Mouse (Mus musculus) induced T-regulatory cell, adult 2 months (primary cell): ENCODE measurements around the gene Atm.

Experiments used
- DNase-seq: peaks from one replicate; pipeline ENCODE4 v3.0.0-alpha.2; 2012; ENCODE audit warnings: low read depth

The Atm gene

DNA sequence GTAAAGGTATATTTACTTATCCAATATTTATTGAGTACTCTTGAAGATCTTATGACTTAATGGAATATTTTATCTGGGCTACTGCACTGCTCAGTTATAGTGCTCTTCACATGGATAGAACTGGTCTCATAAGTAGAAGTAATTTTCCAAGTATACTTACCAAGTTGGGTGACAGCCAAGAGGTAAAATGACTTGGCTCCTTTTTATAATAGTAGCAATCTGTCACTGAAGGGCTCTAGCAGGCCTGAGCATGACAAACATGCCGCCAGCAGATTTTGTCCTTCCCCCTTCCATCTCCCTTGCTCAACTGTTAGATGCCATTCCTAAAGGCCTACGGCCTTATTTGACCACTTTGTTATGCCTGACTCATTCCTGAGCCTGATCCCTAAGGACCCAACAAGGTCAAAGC lies 127.6 kb downstream of the Atm start:
- no peak for DNase-seq

DNA sequence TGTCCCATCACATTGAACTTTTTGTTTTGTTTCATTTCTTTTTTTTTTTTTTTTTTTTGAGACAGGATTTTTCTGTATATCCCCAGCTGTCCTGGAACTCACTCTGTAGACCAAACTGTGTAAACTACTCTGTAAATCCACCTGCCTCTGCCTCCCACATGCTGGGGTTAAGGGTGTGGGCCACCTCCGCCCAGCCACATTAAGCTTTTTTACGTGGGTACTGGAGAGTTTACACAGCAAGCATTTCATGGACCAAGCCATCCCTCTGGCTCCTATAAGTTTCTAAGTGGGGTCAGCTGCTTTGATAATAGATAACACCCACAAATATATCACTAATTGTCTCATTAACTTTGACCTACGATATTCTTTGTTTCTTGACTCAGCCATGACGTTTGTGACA lies 128.0 kb downstream of the Atm start:
- DNase-seq = no peak

DNA sequence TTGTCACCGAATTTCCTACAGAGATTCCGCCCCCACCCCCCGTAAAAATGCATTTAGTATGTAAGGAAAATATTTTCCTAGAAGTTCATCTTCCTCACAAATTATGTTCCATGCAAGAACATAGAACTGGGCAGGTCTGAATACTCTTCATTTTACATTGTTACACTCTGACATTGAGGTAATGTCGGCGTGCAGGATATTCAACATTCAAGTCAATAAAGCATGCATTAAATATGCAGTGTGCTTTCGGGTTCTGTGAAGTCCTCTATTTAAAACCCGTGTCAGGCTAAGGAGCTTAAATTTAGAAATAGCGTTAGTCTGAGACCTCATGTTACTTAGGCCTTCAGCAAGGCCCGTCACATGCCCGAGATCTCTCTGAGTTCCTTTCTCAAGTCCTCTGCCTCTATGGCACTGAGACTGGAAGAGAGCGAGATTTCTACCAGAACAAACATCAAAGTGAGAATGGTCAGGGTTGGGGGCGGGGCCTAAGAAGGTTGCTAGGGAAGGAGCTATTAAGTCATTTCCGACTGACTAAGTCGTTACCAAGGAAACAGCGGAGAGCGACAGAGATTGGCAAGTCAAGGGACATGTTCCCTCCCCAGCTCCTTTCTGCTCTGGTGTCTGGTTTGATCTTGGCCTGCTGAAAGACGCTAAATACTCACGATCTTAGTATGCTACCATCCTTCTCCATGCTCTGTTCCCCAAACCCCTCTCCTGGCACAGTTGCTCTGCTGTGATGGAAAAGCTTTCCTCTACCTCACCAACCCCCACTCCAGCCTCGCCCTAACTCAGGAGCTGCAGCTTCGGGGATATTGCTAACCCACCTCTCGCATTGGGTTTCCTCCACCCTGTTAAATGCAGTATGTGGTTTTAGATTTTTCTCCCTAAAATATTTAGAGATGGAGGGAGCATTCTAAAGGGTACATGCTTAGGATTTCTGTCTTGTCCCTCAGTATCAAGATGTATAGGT lies 131.5 kb downstream of the Atm start:
- DNase-seq = peak; percentile 96

DNA sequence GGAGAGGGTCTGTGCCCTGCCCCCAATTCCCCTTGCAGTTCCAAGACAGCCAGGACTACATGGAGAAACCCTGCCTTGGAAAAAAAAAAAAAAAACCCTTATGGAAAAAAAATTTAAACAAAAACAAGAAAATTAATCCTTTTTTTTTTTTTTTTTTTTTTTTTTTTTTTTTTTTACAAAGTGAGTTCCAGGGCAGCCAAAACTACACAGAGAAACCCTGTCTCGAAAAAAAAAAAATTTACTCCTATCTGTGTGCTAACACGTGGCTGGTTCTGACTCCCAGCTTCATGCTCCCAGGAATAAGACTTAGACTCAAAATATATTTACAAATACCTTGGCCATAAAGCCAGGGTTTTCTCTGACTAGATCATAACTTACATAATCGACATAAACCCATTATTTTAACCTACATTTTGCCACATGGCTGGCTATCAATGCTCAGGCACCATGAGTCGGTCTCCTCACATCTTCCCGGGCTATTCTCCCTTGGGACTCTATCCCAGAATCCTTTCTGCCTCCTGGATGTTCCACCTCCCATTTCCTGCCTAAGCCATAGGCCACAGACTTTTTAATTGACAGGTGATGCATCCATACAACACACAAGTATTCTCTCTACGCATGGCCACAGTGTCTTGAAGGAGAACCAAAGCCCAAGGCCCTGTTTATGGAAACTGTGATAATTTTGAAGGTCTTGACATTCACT lies 132.3 kb downstream of the Atm start:
- no peak for DNase-seq

DNA sequence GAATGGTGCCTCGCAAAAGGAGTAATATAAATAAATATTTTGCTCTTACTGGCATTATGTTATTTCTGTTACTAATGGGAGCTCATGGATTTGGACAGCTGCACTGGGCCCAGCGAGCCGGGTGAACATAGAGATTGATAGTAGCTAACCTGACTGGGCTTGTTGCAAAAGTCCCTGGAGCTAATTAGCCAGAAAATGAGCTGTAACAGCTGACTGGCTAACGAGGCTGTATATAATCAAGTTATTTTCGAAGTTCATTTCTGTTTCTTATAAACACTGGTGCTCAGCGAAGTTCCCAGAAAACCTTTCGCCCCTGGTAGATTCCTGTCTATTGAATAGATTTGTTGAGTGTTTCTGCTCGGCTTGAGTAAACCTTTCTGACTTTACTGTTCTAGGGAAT lies 133.5 kb downstream of the Atm start:
- no peak for DNase-seq

DNA sequence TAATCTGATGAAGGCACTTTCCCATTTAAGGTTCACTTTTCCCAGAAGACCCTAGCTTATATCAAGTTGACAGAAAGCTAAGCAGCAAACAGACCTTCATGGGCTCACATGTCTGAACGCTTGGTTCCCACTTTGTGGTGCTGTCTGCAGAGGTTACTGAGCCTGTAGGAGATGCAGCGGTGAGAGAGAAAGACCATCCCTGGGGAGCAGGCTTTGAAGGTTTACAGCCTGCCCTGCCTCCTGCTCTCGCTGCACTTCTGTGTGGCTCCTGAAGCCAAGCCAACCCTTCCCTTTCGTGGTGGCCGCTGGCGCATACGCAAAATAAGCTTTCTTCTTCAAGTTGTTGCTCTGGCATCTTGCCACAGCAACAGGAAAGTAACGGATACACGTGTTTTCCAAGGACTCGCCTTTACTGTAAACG lies 134.2 kb downstream of the Atm start, which contains the start of gene 4930550C14Rik:
4930550C14Rik (plus strand) TSS at position 35 of the 421 bp plus-strand sequence.
- no peak for DNase-seq

DNA sequence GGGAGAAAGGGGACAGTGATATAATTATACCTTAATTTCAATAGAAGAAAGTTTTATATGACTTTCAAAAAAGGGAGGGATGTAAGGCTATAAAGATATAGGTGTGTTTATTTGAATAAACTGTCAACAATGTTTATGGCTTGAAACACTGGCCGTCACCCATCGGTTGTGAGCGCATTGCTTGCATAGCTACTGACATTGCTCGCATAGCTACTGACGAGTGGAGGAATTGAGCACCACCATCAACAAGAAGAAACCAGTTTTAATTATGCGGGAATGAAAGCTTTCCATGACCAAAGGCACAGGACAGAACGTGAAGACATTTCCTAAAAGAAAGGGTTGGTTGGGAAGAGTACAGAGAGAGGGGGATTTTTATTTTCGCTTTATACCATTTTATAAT lies 135.4 kb downstream of the Atm start:
- no peak for DNase-seq

DNA sequence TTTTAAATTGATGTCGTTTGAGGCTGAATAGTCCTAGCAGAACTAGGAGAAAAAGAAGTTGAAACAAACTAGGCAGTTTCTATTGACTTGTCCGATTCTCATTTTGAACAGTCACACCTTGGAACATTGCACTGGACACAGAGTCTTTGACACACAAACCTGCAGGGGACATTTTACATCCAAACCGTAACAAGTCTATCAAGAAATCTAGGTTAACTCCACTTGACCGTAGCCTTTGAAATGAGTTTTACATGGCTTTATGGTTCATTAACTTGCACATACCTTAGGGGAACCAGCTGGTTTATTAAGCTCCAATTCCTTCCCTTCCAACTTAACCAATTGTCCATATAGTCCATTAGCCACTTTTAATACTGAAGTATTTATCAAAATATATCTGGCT lies 135.8 kb downstream of the Atm start:
- DNase-seq = no peak

DNA sequence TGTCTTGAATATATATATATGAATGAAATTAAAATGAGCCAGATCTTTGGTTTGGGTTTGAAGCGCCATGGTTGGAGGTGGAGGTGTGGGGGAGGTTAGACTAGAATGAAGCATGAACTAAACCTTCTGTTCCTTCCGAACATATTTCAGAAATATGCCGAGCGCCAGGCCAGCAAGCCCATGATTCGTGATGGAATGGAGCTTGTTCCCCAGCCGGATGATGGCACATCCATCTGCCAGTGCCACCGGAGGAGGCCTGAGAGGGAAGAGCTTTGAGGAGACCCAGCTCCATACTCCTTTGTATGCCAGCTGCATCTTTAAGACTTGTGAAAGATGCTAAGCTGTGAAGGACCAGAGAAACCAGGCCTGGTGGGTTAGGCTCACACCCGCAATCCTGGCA lies 137.0 kb downstream of the Atm start:
- no peak for DNase-seq

DNA sequence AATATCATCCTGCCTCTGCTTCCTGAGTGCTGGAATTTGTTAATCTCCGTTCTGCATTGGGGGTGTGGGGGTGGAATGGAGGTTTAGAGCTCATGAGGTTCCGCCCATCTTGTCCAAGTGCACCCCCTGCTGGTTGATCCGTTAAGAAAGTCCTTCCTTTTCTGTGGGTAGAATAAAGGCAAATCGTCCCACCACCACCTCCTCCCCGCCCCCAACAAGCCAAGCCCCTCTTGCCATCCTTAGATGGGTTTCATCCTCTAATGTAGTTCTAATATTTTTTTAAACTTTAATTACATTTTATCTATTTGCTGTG lies 138.2 kb downstream of the Atm start:
- DNase-seq = peak; percentile 92

DNA sequence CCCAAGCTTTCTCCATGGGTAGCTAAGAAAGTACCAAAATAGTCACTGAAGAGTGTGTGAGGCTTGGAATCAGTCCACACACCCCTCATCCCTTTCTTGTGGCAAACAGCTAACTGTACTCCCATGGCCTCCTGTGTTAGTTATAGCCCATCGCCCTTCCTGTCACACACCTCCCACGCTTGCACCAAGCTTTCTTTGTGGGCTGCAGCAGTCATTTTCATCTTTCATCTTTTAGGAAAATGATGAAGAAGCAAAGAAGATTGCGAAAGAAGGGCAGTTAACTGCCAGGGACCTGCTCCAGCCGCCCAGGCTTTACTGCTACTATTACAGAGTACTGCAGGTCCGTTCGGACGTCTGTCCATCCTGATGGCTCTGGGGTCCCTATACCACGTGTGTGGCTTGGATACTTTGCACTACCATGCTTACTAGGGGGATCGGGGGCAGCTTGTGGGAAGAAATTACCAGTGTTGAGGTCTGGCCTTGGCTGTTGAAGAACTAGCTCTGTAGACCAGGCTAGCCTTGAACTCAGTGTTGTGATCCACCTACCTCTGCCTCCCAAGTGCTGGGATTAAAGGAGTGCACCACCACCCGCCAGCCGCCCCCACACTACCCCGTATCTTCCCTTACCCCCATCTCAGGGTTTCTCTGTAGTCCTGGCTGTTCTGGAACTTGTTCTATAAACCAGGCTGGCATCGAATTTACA lies 138.7 kb downstream of the Atm start:
- peak; percentile 22 for DNase-seq

DNA sequence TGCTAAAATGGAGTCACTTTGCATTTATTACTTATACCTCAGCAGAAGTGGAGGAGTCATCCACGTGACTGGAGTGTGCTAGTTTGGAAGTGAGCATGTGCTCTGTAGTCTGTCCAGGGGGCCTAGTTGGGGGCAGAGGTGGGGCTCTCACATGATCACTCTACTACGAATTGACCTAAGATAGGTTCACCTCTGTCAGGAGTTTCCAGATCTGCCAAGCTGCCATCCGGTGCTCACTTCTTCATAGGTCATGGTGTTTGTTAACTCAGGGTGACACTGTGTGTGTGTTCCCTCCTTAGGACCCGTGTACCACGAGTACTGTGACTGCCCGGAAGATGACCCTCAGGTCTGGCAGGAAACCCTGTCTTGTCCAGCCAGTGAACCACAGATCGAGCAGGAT lies 146.4 kb downstream of the Atm start:
- no peak for DNase-seq
